Mouse (Mus musculus) embryonic facial prominence, embryonic 13.5 days (tissue): ENCODE data around the gene Rec8. TPM values are rescaled to one million over a fixed set of nuclear protein-coding genes. Genes with fewer than 3 reads are reported as not detected.

Source experiments
- ATAC-seq: fragments of 200-750 bp; cut with Nextera tagmentation; 2 replicates; pipeline ENCODE4 v1.8.0; 2017; ENCODE audit warnings: low read depth; ENCODE audit not compliant: insufficient number of reproducible peaks, insufficient read depth, low FRiP score, low TSS enrichment
- H3K27ac ChIP-seq: fragments of 300-500 bp; sonication (generic); 2 replicates; pipeline ENCODE4 v1.5.1; 2015; ENCODE audit warnings: moderate library complexity, mild to moderate bottlenecking, inconsistent platforms
- H3K27me3 ChIP-seq: fragments of 300-500 bp; sonication (generic); 2 replicates; pipeline ENCODE4 v1.6.1; 2015; ENCODE audit warnings: mild to moderate bottlenecking, inconsistent platforms
- H3K36me3 ChIP-seq: fragments of 300-500 bp; sonication (generic); 2 replicates; pipeline ENCODE4 v1.6.1; 2015; ENCODE audit warnings: mild to moderate bottlenecking, inconsistent platforms
- H3K4me1 ChIP-seq: fragments of 300-500 bp; sonication (generic); 2 replicates; pipeline ENCODE4 v1.6.1; 2015; ENCODE audit warnings: inconsistent platforms
- H3K4me2 ChIP-seq: fragments of 300-500 bp; sonication (generic); 2 replicates; pipeline ENCODE4 v1.6.1; 2015; ENCODE audit warnings: moderate library complexity, mild to moderate bottlenecking, inconsistent platforms
- H3K4me3 ChIP-seq: fragments of 300-500 bp; sonication (generic); 2 replicates; pipeline ENCODE4 v1.5.1; 2015; ENCODE audit warnings: mild to moderate bottlenecking, inconsistent platforms
- H3K9ac ChIP-seq: fragments of 300-500 bp; sonication (generic); 2 replicates; pipeline ENCODE4 v1.6.1; 2015; ENCODE audit warnings: mild to moderate bottlenecking, inconsistent platforms
- H3K9me3 ChIP-seq: fragments of 300-500 bp; sonication (generic); 2 replicates; pipeline ENCODE4 v1.6.1; 2016; ENCODE audit warnings: inconsistent platforms
- WGBS: fragments of 180-500 bp; shearing (Covaris S2); methylation state at CpG from one replicate; pipeline ENCODE4 v1.1.7; 2015; ENCODE audit warnings: mixed read lengths; 5-methylcytosine and 5-hydroxymethylcytosine counted together
- polyA plus RNA-seq: library from polyadenylated mRNA; unstranded; fragments of >200 nt; fragmentation: Nextera tagmentation; extraction: Ambion mirVana; gene quantifications from 2 replicates; pipeline ENCODE4 v1.2.1, GENCODE M21; 2015

Rec8 gene
- polyA plus RNA-seq, 1 experiment from 2014 or later = 2.0 TPM

DNA sequence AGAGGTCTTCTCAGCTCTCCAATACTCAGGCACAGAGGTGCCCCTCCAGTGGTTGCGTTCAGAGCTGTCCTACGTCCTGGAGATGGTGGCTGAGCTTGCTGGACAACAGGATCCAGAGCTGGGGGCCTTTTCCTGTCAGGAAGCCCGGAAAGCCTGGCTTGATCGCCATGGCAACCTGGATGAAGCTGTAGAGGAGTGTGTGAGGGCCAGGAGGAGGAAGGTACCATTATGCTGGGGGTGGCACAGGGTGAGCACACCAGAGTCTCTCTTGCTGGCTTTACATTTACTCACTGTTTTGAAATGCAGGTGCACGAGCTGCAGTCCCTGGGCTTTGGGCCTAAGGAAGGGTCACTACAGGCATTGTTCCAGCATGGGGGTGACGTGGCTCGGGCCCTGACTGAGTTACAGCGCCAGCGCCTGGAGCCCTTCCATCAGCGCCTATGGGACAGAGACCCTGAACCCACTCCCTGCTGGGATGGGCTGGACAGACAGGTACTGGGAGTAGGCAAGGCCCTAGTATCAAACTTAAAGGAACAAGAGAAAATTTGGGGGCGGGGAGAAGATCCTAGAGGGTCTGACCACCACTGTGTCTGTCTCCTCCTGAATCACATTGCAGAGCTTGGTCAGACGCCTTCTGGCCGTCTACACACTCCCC lies 21.7 kb upstream of the Rec8 start:
- H3K4me1 ChIP-seq = peaks cover 16% of the 10 kb centered on the region
- 82% methylated on average over 13 of the region's 13 CpGs for WGBS
- H3K9me3 ChIP-seq = no peaks in the 10 kb centered on the region
- H3K27ac ChIP-seq = no peak overlapping the region
- no peak overlapping the region for H3K4me3 ChIP-seq
- 0 out of 2 replicates have a peak overlapping the region, but pooled peaks have one; percentile 17 for H3K9ac ChIP-seq
- ATAC-seq = no peak
- no peak overlapping the region for H3K4me2 ChIP-seq
- no peaks in the 10 kb centered on the region for H3K27me3 ChIP-seq
- H3K36me3 ChIP-seq = peaks cover 66% of the 10 kb centered on the region

DNA sequence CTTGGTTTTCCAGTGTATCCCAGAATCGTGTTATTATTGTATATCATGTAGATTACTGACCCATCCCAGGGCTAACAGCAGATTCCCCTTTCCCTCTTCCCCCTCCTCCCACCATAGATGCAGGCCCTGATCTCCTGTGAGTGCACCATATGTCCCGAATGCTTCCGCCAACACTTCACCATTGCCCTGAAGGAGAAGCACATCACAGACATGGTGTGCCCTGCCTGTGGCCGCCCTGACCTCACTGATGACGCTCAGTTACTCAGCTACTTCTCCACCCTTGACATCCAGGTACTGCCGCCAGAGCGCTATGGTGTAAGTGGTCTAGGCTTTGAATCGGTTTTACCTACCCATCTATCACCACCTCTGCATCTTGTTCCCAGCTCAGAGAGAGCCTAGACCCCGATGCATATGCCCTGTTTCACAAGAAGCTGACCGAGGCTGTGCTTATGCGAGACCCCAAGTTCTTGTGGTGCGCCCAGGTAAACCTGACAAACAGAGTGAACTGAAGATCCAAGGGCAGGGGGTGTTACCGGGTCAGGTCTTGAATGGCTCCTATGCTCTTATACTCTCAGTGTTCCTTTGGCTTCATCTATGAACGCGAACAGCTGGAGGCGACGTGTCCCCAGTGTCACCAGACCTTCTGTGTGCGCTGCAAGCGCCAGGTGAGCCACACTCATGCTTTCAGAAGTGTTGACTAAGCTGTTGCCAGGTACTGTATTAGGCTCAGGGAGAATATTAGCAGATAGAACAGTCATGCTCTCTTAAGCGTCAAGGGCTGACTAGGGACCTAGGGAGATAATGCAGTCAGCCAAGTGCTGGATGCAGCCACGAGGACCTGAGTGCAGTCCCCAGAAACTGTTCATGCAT lies 19.1 kb upstream of the Rec8 start:
- H3K9ac ChIP-seq = 0 out of 2 replicates have a peak overlapping the region, but pooled peaks have one; percentile 3
- H3K4me2 ChIP-seq = no peak overlapping the region
- H3K4me1 ChIP-seq = peaks cover 7% of the 10 kb centered on the region
- H3K27ac ChIP-seq = no peak overlapping the region
- H3K27me3 ChIP-seq = no peaks in the 10 kb centered on the region
- no peak for ATAC-seq
- H3K9me3 ChIP-seq = no peaks in the 10 kb centered on the region
- no peak overlapping the region for H3K4me3 ChIP-seq
- 95% methylated on average over 21 of the region's 21 CpGs for WGBS
- H3K36me3 ChIP-seq = peaks cover 89% of the 10 kb centered on the region

DNA sequence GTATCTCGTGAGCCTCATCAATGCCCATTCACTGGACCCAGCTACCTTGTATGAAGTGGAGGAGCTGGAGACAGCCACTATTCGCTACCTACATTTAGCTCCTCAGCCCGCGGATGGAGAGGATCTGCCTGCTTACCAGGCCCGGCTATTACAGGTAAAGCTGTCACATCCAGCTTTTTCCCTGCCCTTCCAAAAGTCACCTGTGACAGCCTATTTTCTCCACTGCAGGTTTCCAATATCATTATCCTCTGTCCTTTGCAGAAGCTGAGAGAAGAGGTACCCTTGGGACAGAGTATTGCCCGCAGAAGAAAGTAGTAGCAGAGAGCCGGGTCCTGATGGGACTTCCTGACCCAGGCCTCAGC lies 14.6 kb upstream of the Rec8 start, which contains the start of gene Irf9:
Gene Irf9, plus strand, starts transcription at position 301 of the 362 bp plus-strand sequence.
- Histone ChIP-seq H3K4me1 (peaks cover 15% of the 10 kb centered on the region), H3K4me3 (peak within 1 kb of the TSS; percentile 44), H3K36me3 (peaks cover 78% of the 10 kb centered on the region), H3K27ac (peak within 1 kb of the TSS; percentile 72), H3K9me3 (no peaks in the 10 kb centered on the region), H3K27me3 (no peaks in the 10 kb centered on the region), H3K9ac (peak within 1 kb of the TSS; percentile 70), H3K4me2 (peak within 1 kb of the TSS; percentile 62)
- ATAC-seq = no peak
- WGBS = 83% methylated on average over 7 of the region's 7 CpGs

DNA sequence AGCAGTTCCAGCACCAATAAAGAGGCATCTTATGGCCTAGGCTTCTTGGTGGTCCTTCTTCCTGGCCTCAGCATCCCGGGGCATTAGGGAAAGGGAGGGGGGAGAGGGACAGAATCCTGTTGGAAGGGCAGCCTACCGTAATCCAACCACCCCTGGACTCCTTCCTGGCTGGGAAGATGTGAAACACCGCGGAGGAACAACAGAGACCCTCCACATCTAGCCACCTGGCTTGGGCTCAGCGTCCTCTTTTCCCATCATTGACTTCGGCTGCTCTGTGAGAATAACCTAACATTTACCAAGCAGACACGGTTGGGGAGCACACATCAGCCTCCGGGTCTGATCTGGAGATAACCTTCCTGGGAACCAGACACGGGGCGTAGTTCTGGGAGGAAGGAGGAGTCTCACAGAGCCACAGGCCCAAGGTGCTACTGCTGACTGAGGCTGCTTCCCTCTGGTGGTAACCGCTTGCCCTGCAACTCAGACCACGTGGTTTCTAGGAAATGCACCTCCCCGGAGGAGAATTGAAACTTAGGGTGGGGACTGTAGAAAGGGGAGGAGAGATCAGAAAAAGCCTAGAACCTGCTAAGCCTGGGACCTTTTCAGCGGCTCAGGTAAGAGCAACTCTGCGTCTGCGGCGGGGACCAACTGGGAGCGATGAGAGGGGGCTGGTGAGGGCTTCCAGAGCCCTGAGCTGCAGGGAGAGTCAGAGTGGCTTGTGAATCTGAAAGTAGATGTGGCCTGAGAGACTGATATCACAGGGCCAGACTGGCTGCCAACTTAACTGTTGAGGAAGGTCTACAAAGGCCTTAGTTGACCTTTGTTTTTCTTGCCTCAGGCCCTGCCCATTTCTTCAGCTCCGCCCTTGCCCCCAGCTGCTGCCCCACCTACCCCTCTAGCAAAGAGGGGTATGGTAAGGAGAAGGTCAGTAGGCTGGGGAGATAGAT lies 13.9 kb upstream of the Rec8 start:
- Histone ChIP-seq H3K4me2 (peak overlapping the region; percentile 62), H3K9me3 (no peaks in the 10 kb centered on the region), H3K36me3 (peaks cover 78% of the 10 kb centered on the region), H3K27me3 (no peaks in the 10 kb centered on the region), H3K4me1 (peaks cover 15% of the 10 kb centered on the region), H3K9ac (peak overlapping the region; percentile 70), H3K27ac (peak overlapping the region; percentile 72), H3K4me3 (peak overlapping the region; percentile 44)
- WGBS = 16% methylated on average over 19 of the region's 19 CpGs
- ATAC-seq = peak; percentile 83

DNA sequence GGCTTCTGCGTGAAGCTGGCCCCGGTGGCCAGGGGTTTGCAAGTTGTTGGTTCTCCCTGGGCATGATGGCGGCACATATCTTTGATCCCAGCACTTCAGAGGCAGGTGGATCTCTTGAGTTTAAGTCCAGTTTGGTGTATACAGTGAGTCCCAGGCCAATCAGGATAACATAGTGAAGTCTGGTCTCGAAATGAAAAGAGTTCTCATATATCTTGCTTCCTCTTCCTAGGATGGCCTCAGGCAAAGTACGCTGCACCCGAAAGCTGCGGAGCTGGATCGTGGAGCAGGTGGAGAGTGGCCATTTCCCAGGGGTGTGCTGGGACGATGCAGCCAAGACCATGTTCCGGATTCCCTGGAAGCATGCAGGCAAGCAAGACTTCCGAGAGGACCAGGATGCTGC lies 13.0 kb upstream of the Rec8 start:
- Histone ChIP-seq H3K27me3 (no peaks in the 10 kb centered on the region), H3K36me3 (peaks cover 78% of the 10 kb centered on the region), H3K4me2 (peak overlapping the region; percentile 62), H3K27ac (peak overlapping the region; percentile 72; the same call in 1 of the 2 replicates), H3K9me3 (no peaks in the 10 kb centered on the region), H3K4me3 (no peak overlapping the region), H3K9ac (no peak overlapping the region), H3K4me1 (peaks cover 15% of the 10 kb centered on the region)
- WGBS = 78% methylated on average over 11 of the region's 11 CpGs
- no peak for ATAC-seq

DNA sequence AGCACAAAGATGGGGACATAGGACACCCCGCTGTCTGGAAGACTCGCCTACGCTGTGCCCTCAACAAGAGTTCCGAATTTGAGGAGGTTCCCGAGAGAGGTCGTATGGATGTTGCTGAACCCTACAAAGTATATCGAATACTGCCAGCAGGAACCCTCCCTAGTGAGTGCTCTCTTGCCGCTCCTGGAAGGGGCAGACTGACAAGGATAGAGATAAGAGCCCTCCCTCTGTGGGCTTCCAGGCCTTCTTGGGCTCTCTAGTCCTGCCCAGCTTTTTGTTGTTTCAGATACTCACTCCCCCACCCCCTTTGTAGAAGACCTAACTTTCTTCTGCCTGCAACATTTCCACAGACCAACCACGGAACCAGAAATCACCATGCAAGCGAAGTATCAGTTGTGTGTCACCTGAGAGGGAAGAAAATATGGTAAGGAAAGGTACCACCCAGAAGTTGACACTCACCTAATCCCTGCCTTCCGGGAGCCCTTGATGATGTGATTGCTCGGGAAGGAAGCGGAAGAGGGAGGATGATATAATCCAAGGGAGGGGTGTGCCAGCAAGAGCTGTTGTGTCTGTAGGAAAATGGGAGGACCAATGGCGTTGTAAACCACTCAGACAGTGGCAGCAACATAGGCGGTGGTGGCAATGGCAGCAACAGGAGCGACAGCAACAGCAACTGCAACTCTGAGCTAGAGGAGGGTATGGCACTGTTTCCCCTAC lies 11.9 kb upstream of the Rec8 start:
- H3K4me2 ChIP-seq = no peak overlapping the region
- H3K27ac ChIP-seq = no peak overlapping the region
- 89% methylated on average over 16 of the region's 16 CpGs for WGBS
- peaks cover 15% of the 10 kb centered on the region for H3K4me1 ChIP-seq
- H3K9ac ChIP-seq = no peak overlapping the region
- no peaks in the 10 kb centered on the region for H3K9me3 ChIP-seq
- H3K36me3 ChIP-seq = peaks cover 69% of the 10 kb centered on the region
- no peak for ATAC-seq
- H3K4me3 ChIP-seq = no peak overlapping the region
- no peaks in the 10 kb centered on the region for H3K27me3 ChIP-seq

DNA sequence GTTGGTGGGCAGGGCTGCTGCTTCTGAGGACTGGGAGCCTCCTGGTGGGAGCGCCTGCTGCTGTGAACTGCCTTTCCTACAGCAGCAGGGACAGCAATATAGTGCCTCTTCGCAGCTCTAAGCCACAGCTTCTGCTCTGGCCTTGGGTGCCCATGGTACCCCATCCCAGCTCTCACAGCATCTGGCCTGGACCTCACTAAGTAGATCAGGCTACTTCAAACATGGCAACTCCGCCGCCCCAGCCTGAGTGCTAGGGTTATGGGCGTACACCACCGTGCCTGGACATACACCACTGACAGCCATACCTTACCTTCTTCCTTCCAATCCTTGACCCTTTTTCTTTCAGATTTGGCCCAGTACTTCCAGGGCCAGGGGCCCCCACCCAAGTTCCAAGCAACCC lies 9.5 kb upstream of the Rec8 start:
- no peaks in the 10 kb centered on the region for H3K9me3 ChIP-seq
- 0 out of 2 replicates have a peak overlapping the region, but pooled peaks have one; percentile 12 for H3K9ac ChIP-seq
- 97% methylated on average over 6 of the region's 6 CpGs for WGBS
- H3K4me3 ChIP-seq = no peak overlapping the region
- ATAC-seq = no peak
- no peaks in the 10 kb centered on the region for H3K27me3 ChIP-seq
- peaks cover 12% of the 10 kb centered on the region for H3K4me1 ChIP-seq
- H3K27ac ChIP-seq = no peak overlapping the region
- peaks cover 45% of the 10 kb centered on the region for H3K36me3 ChIP-seq
- H3K4me2 ChIP-seq = no peak overlapping the region

DNA sequence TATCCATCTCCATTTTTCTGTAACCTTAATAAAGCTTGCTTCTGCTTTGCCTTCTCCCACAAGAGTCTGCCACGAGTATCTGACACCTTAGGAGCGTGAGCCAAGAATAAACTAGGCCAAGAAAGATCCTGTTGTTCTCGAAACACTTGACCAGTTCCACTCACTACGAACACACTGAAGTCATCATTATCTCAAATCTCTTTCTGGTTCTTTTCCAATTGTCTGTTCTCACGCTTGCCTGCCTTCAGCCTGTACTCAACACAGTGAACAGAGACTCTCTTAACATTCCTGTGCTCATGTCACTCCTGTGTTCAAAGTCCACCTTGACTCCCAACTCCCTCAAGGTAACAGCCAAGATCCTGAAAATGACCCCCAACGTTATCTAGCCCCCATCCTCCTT lies 4.5 kb upstream of the Rec8 start:
- no peak for ATAC-seq
- no peaks in the 10 kb centered on the region for H3K9me3 ChIP-seq
- no peak overlapping the region for H3K9ac ChIP-seq
- H3K4me1 ChIP-seq = peaks cover under 1% of the 10 kb centered on the region; the same call in 1 of the 2 replicates
- H3K27me3 ChIP-seq = no peaks in the 10 kb centered on the region
- no peak overlapping the region for H3K27ac ChIP-seq
- peaks cover 16% of the 10 kb centered on the region for H3K36me3 ChIP-seq
- WGBS = 69% methylated on average over 6 of the region's 6 CpGs
- H3K4me3 ChIP-seq = no peak overlapping the region
- H3K4me2 ChIP-seq = no peak overlapping the region

DNA sequence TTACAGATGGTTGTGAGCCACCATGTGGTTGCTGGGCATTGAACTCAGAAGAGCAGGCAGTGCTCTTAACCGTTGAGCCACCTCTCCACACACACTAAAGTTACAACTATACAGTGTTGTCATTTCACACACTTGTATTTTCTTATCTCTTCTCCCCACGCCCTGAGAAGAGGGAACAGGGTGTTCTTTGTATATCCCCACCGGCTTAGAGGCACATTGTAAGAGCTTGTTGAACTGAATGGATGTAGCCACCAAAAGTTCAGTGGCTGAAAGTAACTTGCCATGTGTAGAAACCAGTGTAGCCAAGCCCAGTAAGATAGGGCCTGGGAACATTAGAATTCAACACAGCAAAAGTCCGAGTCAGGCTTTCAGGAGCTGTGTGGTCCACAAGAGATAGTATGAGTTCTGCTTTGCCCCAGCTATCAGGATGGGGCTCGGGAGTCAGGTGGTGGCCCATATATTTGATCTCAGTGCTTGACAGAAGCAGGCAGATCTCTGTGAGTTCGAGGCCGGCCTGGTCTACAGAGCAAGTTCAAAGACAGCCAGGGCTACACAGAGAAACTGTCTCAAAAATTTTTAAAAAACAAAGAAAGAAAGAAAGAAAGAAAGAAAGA lies 3.2 kb upstream of the Rec8 start:
- Histone ChIP-seq H3K9me3 (no peaks in the 10 kb centered on the region), H3K27ac (no peak overlapping the region), H3K4me2 (no peak overlapping the region), H3K4me3 (no peak overlapping the region), H3K36me3 (peaks cover 3% of the 10 kb centered on the region; the same call in 1 of the 2 replicates), H3K4me1 (peaks cover 6% of the 10 kb centered on the region; the same call in 1 of the 2 replicates), H3K27me3 (no peaks in the 10 kb centered on the region), H3K9ac (no peak overlapping the region)
- 77% methylated on average over 7 of the region's 7 CpGs for WGBS
- ATAC-seq = no peak

DNA sequence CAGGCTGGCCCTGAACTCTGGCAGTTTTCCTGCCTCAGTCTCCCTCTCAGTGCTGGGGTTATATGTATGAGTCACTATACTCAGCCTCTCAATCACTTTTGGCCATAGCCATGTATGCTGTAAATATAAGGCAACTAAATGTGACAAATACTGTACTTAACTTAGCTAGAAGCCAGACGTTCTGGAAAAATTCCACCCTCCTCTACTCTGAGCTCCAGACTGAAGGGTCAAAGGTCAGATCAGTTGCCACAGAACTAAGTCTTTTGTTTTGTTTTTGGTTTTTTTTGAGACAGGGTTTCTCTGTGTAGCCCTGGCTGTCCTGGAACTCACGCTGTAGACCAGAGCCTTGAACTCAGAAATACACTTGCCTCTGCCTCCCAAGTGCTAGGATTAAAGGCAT lies 2.0 kb upstream of the Rec8 start:
- peaks cover 6% of the 10 kb centered on the region; the same call in 1 of the 2 replicates for H3K4me1 ChIP-seq
- H3K27ac ChIP-seq = no peak overlapping the region
- H3K27me3 ChIP-seq = no peaks in the 10 kb centered on the region
- ATAC-seq = no peak
- no peak overlapping the region for H3K4me3 ChIP-seq
- 38% methylated on average over 2 of the region's 2 CpGs for WGBS
- H3K9me3 ChIP-seq = no peaks in the 10 kb centered on the region
- H3K36me3 ChIP-seq = no peaks in the 10 kb centered on the region
- no peak overlapping the region for H3K4me2 ChIP-seq
- H3K9ac ChIP-seq = no peak overlapping the region
